Mouse (Mus musculus) hindbrain, embryonic 11.5 days (tissue): ENCODE results near the gene Tcl1b3. TPM values are rescaled to one million over a fixed set of nuclear protein-coding genes. Genes with fewer than 3 reads are reported as not detected.

Experiments used
- ATAC-seq: fragments of 200-750 bp; cut with Nextera tagmentation; 2 replicates; pipeline ENCODE4 v1.8.0; 2017; ENCODE audit warnings: mild to moderate bottlenecking, moderate TSS enrichment, moderate library complexity; ENCODE audit not compliant: low FRiP score
- DNase-seq: peaks from one replicate; pipeline ENCODE4 v3.0.0-alpha.2; 2015; ENCODE audit warnings: low spot score
- H3K27ac ChIP-seq: fragments of 300-500 bp; sonication (generic); 2 replicates; pipeline ENCODE4 v1.5.1; 2014; ENCODE audit warnings: mild to moderate bottlenecking, low read depth, low read length
- H3K27me3 ChIP-seq: fragments of 300-500 bp; sonication (generic); 2 replicates; pipeline ENCODE4 v1.6.1; 2014; ENCODE audit warnings: mild to moderate bottlenecking, low read length, moderate library complexity, mixed read lengths; ENCODE audit not compliant: control insufficient read depth, insufficient read depth
- H3K36me3 ChIP-seq: fragments of 300-500 bp; sonication (generic); 2 replicates; pipeline ENCODE4 v1.6.1; 2014; ENCODE audit warnings: mild to moderate bottlenecking, low read length, moderate library complexity, mixed read lengths; ENCODE audit not compliant: control insufficient read depth, insufficient read depth
- H3K4me1 ChIP-seq: fragments of 300-500 bp; sonication (generic); replicated peaks from 2 replicates; pipeline ENCODE4 v1.6.1; 2014; ENCODE audit warnings: low read length, mixed read lengths; ENCODE audit not compliant: control insufficient read depth, insufficient read depth
- H3K4me2 ChIP-seq: fragments of 300-500 bp; sonication (generic); replicated peaks from 2 replicates; pipeline ENCODE4 v1.6.1; 2014; ENCODE audit warnings: mild to moderate bottlenecking, low read depth, low read length
- H3K4me3 ChIP-seq: fragments of 300-500 bp; sonication (generic); 2 replicates; pipeline ENCODE4 v1.5.1; 2014; ENCODE audit warnings: low read depth, low read length
- H3K9ac ChIP-seq: fragments of 300-500 bp; sonication (generic); 2 replicates; pipeline ENCODE4 v1.6.1; 2014; ENCODE audit warnings: low read depth, low read length
- H3K9me3 ChIP-seq: fragments of 300-500 bp; sonication (generic); 2 replicates; pipeline ENCODE4 v1.6.1; 2016; ENCODE audit warnings: low read length; ENCODE audit not compliant: control insufficient read depth
- WGBS: fragments of 180-500 bp; shearing (Covaris S2); extraction: QIAGEN DNeasy Blood & Tissue Kit; methylation state at CpG from one replicate; pipeline ENCODE4 v1.1.7; 2014; 5-methylcytosine and 5-hydroxymethylcytosine counted together
- polyA plus RNA-seq: library from polyadenylated mRNA; unstranded; fragments of >200 nt; fragmentation: Nextera tagmentation; extraction: Ambion mirVana; gene quantifications from 2 replicates; pipeline ENCODE4 v1.2.1, GENCODE M21; 2014

Gene Tcl1b3
- polyA plus RNA-seq, 1 experiment from 2014 or later, result not detected

DNA sequence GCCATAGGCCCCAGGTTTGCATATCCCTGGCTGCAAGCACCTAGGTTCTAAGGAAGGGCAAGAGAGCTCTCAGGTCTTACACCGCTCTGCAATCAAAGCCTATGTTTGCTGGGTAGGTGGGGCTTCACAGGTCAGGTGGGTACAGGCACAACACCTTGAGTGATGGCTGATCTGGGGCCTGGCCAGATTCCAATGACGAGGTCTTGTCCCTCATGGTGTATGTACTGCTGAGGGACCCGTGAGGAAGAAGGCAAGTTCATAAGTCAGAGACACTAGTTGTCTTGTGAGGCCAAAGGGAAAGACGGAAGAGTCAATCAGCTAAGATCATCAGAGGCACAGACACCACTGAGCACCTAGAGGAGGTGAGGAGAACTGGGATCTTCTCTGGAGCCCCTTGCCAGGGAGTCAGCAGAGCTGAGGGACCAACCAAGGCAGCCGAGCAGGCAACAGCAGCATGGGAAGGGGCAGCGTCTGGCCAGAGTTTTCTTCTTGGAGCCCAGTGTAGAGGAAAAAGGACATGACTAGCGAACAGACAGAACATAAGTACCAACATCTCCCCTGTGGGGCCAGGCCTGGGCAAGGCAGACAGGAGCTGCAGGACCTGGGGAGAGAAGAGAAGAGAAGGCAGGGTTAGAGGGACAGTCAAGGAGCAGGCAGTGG lies 26.4 kb downstream of the Tcl1b3 start:
- Histone ChIP-seq H3K4me3 (no peak overlapping the region), H3K27ac (no peak overlapping the region), H3K4me2 (no peak overlapping the region), H3K27me3 (no peaks in the 10 kb centered on the region), H3K4me1 (no peaks in the 10 kb centered on the region), H3K36me3 (no peaks in the 10 kb centered on the region), H3K9ac (no peak overlapping the region), H3K9me3 (no peaks in the 10 kb centered on the region)
- no peak for DNase-seq
- no peak for ATAC-seq
- WGBS, result 87% methylated on average over 7 of the region's 7 CpGs

DNA sequence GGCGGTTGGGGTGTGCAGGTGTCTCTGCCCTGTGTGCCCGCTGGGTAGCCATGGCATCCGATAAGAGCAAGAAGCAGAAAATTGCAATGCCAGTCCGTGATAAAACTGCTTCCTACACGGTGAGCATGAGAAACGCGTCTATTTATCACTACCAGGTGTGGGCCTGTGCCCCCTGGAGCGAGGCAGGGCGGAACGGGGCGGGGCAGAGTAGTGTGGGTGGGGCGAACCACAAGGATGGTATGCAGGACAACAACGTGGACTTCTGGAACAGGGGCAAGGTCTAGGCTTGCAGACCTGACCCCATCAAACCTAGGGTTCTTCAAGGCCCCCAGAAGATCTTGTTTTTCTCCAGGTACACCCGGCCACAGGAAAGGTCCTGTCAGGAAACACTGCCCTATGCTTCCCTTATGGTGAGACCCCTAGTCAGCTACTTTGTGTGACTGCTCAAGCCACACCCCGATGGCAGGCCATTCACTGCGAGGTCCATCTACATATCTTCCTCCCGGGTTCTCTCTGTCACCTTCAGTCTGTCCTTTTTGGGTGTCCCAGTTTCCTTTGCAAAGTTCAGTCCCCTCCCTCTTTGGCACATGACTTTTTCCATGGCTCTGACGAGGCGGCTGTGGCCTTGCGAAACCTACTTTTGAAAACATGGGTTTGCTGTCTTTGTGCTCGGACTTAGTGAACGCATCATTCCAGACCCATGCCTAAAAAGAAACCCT lies 31.9 kb downstream of the Tcl1b3 start, which contains the start of gene Tcl1:
Gene Tcl1 (minus strand): TSS at position 193 of the 719 bp plus-strand sequence.
- 93% methylated on average over 22 of the region's 22 CpGs for WGBS
- H3K4me2 ChIP-seq, result no peak within 1 kb of the TSS
- no peak within 1 kb of the TSS for H3K27ac ChIP-seq
- H3K4me3 ChIP-seq, result no peak within 1 kb of the TSS
- H3K4me1 ChIP-seq, result peaks cover 4% of the 10 kb centered on the region
- no peaks in the 10 kb centered on the region for H3K27me3 ChIP-seq
- ATAC-seq (no peak), DNase-seq (no peak)
- H3K36me3 ChIP-seq, result no peaks in the 10 kb centered on the region
- no peaks in the 10 kb centered on the region for H3K9me3 ChIP-seq
- no peak within 1 kb of the TSS for H3K9ac ChIP-seq

DNA sequence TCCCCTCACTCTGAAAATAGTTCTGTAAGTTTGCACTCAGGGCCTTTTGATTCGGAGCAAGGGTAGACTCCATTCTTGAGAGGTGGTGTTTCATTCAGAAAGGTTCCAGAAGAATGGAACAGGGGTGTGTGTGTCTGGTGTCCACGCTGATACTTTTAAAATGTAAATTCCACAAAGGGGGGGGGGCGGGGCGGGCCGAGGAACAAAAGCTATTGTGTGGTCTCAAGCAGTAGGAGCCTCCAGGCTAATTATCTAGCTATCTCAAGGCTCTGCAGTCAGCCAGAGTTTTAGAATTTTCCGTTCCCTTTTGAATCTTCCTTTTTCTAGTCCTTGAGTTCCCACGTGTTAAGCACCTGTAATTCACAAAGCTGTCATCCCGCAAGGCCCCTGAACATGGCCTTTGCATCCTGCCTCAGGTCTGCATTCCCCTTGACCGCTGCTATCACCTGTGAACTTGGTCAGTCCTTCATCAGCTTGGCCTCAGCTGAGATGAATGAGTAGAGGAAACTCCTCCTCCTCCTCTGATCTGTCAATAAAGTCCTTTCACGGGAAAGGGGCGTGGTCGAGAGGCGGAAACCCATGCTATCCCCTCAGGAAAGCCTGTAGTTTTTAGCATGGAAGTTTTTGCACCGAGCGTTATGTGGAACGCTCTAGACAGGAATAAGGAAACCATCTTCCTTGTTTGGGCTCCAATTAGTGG lies 33.9 kb downstream of the Tcl1b3 start:
- H3K4me3 ChIP-seq, result no peak overlapping the region
- DNase-seq, result no peak
- peaks cover 4% of the 10 kb centered on the region for H3K4me1 ChIP-seq
- WGBS, result 46% methylated on average over 16 of the region's 16 CpGs
- H3K36me3 ChIP-seq, result no peaks in the 10 kb centered on the region
- H3K9me3 ChIP-seq, result no peaks in the 10 kb centered on the region
- no peaks in the 10 kb centered on the region for H3K27me3 ChIP-seq
- H3K9ac ChIP-seq, result no peak overlapping the region
- no peak overlapping the region for H3K4me2 ChIP-seq
- no peak for ATAC-seq
- no peak overlapping the region for H3K27ac ChIP-seq

DNA sequence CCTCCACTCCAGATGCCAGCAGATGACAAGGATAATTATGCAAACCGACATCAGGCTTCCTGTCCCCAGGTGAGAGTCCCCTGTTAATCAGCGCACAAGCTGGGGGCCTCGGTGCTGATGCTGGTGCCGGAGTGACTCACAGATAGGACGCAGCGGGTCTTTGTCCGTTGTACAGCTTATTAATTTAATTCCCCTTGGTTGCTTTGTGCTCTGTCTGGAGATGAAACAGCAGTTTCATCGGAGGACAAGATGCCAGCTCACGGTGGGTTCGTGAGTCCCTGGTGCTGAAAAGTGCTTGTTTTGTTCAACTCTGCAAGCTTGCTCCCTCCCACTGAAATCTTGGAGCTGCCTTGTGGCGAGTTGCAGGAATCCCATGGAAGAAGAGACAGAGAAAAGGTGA lies 43.5 kb downstream of the Tcl1b3 start:
- Histone ChIP-seq H3K4me3 (no peak overlapping the region), H3K9me3 (no peaks in the 10 kb centered on the region), H3K9ac (no peak overlapping the region), H3K27ac (no peak overlapping the region), H3K4me1 (no peaks in the 10 kb centered on the region), H3K27me3 (no peaks in the 10 kb centered on the region), H3K4me2 (no peak overlapping the region), H3K36me3 (no peaks in the 10 kb centered on the region)
- 68% methylated on average over 11 of the region's 11 CpGs for WGBS
- no peak for DNase-seq
- ATAC-seq, result no peak

DNA sequence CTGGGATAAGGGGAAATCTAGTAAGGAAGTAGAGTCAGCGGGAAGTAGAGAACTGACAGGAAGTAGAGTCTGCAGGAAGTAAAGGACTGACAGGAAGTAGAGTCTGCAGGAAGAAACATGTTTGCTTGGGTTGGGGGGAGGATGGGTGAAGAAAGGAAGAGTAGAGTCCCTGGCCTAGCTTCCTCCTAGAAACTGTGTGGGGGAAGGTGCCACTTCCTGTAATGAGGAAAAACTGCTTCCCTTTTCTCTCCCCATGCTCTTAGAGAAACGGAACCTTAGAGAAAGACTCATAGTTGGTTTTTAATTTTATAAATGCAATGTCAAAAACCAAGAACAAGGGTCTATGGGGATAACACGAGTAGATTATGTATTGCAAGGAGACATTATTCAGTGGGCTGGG lies 44.2 kb downstream of the Tcl1b3 start:
- no peak for ATAC-seq
- 89% methylated on average over 3 of the region's 3 CpGs for WGBS

DNA sequence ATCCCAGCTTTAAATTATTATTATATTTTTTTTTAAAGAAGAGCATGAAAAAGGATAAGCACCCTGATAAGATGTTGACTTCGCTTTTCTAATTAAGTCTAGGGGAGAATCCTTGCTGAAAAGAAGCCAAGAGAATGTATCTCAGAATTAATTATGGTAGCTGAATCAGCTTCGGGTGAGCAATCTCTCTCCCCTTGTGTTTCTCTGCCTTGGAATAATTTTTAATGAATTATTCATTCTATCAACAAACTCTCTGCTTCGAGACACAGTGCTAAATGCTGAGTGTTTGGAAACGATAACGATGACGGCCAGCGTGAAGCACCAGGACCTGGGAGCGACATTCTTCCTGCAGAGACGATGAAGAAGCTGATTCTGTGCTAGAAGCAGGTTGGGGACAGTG lies 48.2 kb downstream of the Tcl1b3 start:
- Histone ChIP-seq H3K4me3 (no peak overlapping the region), H3K27me3 (no peaks in the 10 kb centered on the region), H3K9ac (no peak overlapping the region), H3K9me3 (no peaks in the 10 kb centered on the region), H3K4me2 (no peak overlapping the region), H3K36me3 (no peaks in the 10 kb centered on the region), H3K4me1 (no peaks in the 10 kb centered on the region), H3K27ac (no peak overlapping the region)
- ATAC-seq (no peak), DNase-seq (no peak)
- WGBS, result 85% methylated on average over 9 of the region's 9 CpGs

More for the DNA sequence above, 44.2 kb downstream of the Tcl1b3 start:
- Histone ChIP-seq H3K36me3 (no peaks in the 10 kb centered on the region), H3K4me2 (no peak overlapping the region), H3K9ac (no peak overlapping the region), H3K27me3 (no peaks in the 10 kb centered on the region), H3K9me3 (no peaks in the 10 kb centered on the region), H3K4me3 (no peak overlapping the region), H3K4me1 (no peaks in the 10 kb centered on the region), H3K27ac (no peak overlapping the region)
- DNase-seq, result no peak

Other genes starting within 250 kb of the Tcl1b3 start
- 0.11 and 0.13 TPM in 2 replicates for gene Syne3, start 181.2 kb upstream of the Tcl1b3 start, polyA plus RNA-seq
- 179 and 198 TPM in 2 replicates for gene Glrx5, start 158.4 kb upstream of the Tcl1b3 start, polyA plus RNA-seq
- not detected in 2 replicates for gene Tcl1b2, start 45.0 kb upstream of the Tcl1b3 start, polyA plus RNA-seq
- not detected in 2 replicates for gene Tcl1b1, start 31.4 kb upstream of the Tcl1b3 start, polyA plus RNA-seq
- not detected in 2 replicates for gene Tcl1b5, start 14.7 kb upstream of the Tcl1b3 start, polyA plus RNA-seq
- gene Tcl1b4, start 10.9 kb downstream of the Tcl1b3 start, polyA plus RNA-seq, result not detected in 2 replicates
- not detected in 2 replicates for gene Tcl1, start 31.8 kb downstream of the Tcl1b3 start, polyA plus RNA-seq
- 1.2 and 1.3 TPM in 2 replicates for gene Tunar, start 142.8 kb downstream of the Tcl1b3 start, polyA plus RNA-seq